Mouse (Mus musculus) MEL (cell line): ENCODE results near the gene Riok2.

Experiments used
- CTCF ChIP-seq, 3 experiments: IDR thresholded peaks in 2 of 3; conservative IDR thresholded peaks in 1 of 3; 2 replicates each; pipeline ENCODE4 v1.5.1; 2011 to 2012; ENCODE audit warnings: low read length in 3 of 3, low read depth in 2 of 3, mild to moderate bottlenecking in 2 of 3, improper control_type of control experiment in 1 of 3, inconsistent platforms in 1 of 3, mixed read lengths in 1 of 3, moderate library complexity in 1 of 3; ENCODE audit not compliant: control insufficient read depth in 1 of 3, insufficient read depth in 1 of 3, poor library complexity in 1 of 3, severe bottlenecking in 1 of 3
- ZNF384 ChIP-seq: IDR thresholded peaks from 2 replicates; pipeline ENCODE4 v1.6.1; 2012; ENCODE audit warnings: low read depth, mild to moderate bottlenecking, inconsistent platforms, low read length, improper control_type of control experiment

- TF ChIP-seq ZNF384 = no peak
- TF ChIP-seq CTCF (IDR thresholded peaks at IDR 0.05 in 2 of 3, conservative IDR thresholded peaks at IDR 0.05 in 1 of 3; ENCODE audit: control insufficient read depth in 1 of 3, insufficient read depth in 1 of 3, low read depth in 2 of 3, low read length in 3 of 3, poor library complexity in 1 of 3, severe bottlenecking in 1 of 3) = no peak
Measured at GRCm38 (mm10) chr17:17408137-17408536, 34.0 kb downstream of the Riok2 start.
